Mouse (Mus musculus) urinary bladder, postnatal 36 days (tissue): ENCODE measurements around the gene Dmkn.
A peak's percentile ranks its signal among the peaks of the same experiment; 100 is the strongest.

Source experiments
- DNase-seq, 2 experiments: peaks; one replicate each; pipeline ENCODE4 v3.0.0; 2022; ENCODE audit warnings: low spot score in 2 of 2, mixed read lengths in 1 of 2

The Dmkn gene

DNA sequence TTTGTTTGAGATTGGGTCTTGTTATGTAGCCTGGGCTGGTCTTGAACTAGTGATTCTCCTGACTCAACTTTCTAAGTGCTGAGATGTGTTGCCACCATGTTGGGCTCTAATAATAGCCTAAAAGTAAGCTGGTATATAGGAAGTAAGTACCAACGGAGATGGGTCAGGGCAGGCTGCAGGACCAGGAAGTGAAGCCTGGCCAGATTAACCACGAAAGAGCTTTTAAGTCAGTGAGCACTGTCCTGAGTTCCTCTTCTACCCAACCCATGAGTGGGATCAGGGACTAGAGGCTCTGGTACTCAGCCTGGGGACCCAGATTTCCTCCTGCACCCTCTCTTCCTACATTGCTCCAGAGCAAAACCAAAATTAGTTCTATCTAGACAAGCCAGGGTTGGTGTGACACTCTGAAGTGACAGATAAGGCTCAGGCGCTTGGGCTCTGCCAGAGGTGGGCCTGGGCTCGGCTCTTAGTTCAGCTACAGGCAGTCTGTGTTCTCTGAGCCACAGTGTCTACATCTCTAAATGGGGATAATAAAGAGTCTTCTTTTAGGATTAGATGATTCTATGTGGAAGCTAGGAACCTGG, 1.7 kb upstream of the Dmkn start:
- DNase-seq, result no peak

DNA sequence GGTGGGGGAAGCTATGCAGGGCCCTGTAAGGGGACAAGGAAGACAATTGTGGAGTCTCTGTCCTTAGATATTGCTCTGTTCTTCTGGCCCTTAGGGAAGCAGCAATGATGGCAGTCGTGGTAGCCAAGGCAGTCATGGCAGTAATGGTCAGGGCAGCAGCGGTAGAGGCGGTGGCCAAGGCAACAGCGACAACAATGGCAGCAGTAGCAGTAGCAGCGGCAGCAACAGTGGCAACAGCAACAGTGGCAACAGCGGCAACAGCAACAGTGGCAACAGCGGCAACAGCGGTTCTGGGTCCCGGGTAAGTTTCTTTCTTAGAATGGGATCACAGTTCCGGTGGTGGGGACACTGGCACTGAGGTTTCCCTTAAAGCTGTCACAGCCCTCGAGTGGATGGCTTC, 1.6 kb downstream of the Dmkn start:
- no peak for DNase-seq

DNA sequence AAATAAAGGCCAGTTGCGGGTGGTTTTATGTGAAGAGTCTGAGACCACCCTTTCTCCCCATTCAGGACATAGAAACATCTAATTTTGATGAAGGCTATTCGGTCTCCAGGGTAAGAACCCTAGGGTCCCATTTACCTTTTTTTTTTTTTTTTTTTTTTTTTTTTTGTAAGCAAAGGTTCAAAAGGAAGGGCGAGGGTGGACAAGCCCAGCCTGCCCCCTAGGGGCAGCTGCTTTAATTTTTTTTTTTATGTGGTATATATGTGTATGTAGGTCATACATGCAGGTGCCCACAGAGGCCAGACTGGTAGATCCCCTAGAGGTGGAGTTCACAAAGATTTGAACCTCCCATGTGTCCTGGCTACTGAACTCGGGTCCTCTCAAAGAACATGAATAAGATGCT, 2.9 kb downstream of the Dmkn start:
- no peak for DNase-seq

DNA sequence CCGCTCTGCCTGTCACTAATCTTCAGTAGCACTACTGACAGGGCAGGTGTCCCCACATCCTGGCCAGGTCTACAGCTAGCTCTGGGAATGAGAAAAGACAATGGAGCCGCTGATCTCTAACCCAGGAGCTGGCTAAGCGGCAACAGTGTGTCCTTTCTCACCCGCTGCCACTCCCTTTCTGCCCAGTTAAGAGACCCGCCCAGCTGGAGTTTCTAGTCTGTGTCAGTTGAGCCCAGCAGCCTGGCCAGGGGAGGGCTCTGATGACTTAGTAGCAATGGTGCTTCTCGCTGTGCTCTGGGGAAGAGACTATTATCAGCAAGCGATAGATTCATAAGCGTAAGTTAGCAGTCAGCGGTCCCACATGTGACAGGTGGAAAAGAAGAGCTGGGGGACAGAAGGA, 5.7 kb downstream of the Dmkn start:
- DNase-seq, result peak in 1 of 2 experiments; percentile 48

DNA sequence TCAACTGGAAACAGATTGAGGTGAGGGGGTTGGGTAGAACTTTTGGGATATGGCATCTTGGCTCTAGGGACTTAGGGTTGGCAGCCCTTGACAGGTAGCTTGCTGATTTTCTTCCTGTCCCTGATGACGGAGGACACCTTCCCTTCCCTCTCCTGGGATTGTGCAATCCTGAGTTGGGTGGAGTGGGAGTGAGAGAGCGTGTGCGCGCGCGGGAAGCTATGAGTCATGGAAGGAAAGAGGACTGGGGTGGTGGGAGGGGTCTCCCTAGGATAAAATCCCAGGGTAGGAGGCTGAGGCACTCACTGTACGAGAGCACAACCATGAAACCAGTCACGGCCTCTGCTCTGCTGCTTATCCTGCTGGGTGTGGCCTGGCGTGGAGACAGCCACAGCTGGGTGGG, 12.5 kb downstream of the Dmkn start:
- DNase-seq, result peak; percentile 16 to 22

DNA sequence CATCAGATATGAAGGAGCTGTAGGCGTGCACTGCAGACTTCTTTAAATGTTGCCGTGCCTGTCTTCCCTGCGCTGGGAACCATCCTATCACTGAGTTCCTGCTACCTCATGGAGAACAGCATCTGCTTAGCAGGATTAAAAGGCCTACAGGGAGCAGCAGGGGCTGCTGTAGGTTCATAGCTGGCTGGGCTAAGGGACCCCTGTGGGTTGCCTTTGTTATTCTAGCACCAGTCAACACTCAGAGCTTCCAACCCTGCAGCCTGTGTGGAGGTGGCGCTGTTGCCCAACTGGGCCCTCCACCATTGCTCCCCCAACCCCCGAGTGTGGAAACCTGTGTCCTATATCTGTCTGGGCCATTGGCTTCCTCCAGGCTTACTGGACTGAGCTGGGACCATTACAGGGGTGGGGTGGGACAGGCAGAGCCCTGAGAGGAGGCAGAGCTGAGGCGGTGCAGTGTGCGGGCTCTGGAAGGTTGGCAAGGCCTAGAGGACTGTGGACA, 13.6 kb downstream of the Dmkn start:
- DNase-seq, result no peak

DNA sequence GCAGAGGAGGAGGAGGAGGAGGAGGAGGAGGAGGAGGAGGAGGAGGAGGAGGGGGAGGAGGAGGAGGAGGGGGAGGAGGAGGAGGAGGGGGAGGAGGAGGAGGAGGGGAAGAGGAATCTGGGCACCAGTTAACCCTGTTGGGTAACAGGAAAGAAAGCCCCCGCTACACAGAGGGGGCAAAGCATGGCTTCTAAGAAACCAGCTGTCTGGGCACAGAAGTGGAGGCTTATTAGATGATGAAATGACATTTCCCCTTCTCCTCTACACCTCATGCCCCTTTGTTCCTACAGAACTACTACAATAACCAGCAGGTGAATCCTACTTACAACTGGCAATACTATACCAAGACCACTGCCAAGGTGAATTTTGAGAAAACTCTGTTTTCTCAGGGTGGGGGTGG, 14.4 kb downstream of the Dmkn start:
- DNase-seq, result no peak

DNA sequence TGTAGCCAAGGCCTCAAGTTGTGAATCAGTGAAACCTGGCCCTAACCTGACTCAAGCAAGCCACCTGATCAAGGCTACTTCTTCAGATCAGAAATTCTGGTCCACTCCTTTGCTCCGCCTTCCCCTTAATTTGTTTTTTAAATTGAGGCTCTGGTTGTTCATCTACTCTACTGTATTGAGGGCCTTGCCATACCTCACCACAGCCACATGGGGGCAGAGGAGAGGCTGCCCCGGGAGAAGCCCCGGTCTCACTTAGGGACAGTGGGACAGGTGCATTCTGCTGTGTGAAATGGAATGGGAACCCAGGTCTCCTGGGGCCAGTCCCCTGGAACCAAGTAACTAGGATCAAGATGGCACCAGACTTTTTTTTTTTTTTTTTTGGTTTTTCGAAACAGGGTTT, 18.2 kb downstream of the Dmkn start:
- no peak for DNase-seq

DNA sequence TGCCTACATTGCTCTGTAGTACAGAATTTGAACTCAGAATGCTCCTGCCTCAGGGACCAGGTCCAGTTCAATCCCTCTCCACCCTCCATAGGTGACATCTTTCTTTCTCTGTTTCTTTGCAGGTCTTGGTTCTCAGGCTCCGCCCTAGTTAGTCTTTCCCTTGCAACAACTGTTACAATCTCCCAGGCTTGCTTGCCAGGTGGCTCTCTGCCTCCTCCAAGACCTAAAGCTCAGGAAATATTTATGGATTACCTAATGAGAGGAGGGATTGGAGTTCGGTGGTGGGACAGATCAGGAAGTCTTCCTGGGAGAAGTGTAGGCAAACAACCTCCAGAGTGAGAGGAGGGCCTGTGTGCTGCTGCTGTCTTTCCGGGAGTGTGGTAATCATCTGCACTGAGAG, 19.1 kb downstream of the Dmkn start:
- no peak for DNase-seq

DNA sequence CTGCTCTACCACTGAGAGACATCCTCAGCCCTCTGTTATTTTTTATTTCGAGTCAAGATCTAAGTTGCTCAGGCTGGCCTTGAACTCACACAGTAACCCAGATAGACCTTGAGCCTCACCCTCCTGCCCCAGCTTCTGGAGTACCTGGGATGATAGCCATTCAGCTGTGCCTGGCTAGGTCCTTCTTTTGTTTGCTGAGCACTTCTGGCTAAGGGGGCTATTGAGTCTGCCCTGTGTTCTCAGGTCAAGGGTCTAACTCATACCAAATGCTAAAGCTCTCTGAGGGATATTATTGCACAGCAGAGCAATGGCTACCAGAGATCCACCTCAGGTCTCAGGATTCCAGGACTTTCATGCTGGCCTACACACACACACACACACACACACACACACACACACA, 21.6 kb downstream of the Dmkn start:
- DNase-seq, result no peak

DNA sequence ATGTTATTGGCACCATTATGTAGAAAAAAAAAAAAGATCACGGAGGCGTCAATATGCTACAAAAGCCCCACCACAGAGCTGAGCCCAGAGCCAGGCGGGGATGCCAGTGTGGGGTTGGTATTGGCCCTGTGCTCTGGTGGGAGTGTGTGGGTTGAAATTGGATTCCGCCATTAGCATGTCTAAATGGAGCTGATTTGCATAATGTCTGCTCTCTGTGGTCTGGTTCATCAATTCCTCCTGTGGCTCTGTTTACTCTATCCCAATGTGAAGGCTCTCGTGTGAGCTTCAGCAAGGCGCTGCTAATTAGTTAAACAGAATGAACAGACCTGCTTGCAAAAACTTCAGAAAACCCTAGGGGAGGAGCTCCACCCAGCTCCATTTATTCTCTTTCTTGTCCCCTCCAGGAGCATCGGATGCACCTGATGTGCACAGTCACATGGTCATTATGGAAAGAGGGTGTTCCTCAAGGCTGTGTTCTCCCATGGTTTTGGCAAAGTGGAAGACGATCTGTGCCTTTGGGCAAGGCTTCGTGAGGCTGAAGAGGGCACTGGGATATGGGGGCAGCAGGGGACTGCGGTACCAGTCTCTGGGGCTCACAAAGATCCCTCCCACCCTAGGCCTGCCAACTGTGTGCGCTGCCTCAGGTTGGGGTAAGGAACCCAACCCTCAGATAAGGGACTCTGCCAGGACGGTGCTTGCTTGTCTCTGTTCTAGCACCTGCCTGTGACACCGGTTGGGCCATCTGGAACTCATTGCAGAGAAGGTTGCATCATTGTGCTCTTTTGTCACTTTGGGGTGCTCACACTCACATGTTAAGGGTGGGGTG, 22.4 kb downstream of the Dmkn start:
- no peak for DNase-seq

DNA sequence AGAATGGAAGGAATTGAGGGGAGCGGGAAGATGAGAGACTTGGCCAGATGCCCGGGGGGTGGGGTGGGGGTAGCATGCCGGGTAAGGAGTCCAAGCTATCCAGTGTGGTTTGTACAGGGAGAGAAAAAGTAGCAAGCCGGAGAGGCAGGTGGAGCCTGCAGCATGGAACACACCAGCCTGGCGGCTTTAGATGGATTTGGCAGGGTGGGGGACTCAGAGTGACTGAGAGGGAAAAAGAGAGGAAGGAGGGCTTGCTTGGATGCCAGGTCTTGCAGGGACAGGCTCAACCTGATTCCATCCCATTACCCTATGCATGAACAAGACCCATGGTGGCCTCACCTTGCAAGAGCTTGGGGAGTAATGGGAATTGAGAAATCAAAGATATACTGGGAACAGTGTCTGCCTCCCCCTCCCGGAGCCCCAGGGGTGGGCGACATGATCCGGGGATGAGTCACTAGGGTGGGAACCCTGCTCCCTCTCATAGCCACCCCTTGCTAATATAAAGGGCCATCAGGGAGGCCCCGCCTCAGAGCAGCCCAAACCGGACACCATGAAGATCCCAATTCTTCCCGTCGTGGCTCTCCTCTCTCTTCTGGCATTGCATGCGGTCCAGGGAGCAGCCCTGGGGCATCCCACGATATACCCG, 23.9 kb downstream of the Dmkn start, which contains the start of gene Krtdap:
TSS of gene Krtdap (plus strand) at position 520 of the 646 bp plus-strand sequence.
- no peak for DNase-seq

DNA sequence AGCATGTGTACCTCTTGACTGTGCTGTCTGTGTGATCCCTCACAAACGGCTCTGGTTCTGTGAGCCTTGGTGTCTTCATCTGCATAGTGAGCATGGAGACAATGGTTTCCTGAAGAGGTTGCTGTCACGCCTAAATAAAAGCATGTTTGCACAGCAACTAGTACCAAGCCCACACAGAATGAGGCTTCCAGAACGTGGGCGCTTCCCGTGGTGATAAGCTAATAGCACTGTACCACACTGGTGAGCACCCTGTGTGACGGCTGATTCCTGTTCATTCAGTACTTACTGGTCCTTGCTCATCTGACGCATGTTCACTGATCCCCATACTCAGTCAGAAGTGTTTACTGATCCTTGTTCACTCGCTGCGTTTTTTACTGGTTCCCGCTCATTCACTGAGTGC, 26.6 kb downstream of the Dmkn start:
- DNase-seq, result no peak

DNA sequence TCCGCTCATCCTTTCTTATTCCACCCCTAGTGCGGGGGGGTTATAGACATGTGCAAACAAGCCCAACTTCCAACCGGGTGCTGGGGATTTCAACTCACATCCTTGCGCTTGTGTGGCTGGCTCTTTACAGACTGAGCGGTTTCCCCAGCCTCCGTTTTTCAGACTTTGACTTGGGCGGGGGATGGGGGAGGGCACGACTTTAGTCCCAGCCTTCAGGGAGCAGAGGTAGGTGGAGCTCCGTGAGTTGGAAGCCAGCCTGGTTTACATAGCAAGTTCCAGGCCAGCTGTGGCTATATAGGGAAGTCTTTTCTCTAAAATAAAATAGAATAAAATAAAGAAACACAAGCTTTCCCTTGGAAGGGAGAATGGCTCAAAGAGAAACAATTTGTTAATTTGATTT, 28.4 kb downstream of the Dmkn start:
- no peak for DNase-seq

DNA sequence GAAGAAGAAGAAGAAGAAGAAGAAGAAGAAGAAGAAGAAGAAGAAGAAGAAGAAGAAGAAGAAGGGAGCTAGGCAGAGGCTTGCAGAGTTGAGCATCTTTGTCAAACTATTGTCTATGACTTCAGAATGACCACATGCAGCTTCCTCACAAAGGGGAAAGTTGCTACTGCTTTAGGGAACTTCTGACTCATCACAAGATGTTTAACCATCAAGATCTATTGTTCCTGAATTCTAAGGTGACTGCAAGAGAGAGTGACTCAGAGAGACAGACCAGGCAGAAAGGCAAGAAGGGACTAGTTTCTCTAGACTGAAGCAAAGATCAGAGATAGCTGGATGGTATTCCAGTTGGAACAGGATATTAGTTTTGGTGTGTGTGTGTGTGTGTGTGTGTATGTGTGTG, 31.4 kb downstream of the Dmkn start:
- no peak for DNase-seq

DNA sequence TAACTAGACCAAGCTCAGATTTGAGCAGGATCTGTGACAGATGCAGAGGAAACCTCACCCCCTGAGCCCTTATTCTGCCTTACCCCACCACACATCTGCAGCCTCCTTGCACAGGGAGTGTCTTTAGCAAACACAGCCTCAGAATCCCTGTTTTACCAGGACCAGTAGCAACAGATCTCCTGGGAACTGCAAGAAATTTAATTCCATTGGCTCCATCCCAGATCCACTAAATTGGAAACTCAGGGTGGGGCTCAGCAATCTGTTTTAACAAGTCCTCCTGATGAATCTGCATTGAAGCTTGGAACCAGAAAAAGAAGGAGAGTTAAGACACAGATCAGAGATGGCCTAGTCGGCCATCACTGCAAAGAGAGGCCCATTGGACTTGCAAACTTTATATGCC, 33.2 kb downstream of the Dmkn start:
- no peak for DNase-seq

DNA sequence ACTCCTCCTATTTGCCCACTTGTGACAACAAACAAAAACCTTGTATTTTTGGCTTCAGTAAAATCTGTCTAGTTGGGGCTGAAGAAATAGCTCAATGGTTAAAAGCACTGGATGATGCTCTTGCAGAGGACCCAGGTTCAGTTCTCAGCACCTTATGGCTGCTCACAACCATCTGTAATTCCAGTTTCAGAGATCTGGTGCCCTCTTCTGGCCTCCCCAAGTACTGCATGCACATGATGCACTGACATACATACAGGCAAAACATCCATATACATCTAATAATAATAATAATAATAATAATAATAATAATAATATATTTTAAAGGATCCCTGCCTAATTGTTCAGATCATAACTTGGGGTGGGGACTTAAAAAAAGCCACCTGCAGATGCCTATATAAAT, 37.1 kb downstream of the Dmkn start:
- DNase-seq, result no peak

DNA sequence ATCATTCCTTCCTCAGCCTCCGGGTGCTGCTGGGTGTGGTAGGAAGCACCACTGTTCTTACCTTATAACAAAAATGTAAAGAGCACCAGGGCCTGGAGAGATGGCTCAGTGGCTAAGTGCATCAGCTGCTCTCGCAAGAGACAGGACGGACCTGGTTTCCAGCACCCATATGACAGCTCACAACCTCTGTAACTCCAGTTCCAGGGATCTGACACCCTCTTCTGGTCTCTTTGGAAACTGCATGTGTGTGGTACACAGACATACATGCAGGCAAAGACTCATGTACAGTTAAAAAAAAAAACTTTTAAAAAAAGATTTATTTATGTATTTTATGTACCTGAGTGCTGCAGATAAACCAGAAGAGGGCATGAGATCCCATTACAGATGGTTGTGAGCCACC, 39.7 kb downstream of the Dmkn start:
- DNase-seq, result no peak

DNA sequence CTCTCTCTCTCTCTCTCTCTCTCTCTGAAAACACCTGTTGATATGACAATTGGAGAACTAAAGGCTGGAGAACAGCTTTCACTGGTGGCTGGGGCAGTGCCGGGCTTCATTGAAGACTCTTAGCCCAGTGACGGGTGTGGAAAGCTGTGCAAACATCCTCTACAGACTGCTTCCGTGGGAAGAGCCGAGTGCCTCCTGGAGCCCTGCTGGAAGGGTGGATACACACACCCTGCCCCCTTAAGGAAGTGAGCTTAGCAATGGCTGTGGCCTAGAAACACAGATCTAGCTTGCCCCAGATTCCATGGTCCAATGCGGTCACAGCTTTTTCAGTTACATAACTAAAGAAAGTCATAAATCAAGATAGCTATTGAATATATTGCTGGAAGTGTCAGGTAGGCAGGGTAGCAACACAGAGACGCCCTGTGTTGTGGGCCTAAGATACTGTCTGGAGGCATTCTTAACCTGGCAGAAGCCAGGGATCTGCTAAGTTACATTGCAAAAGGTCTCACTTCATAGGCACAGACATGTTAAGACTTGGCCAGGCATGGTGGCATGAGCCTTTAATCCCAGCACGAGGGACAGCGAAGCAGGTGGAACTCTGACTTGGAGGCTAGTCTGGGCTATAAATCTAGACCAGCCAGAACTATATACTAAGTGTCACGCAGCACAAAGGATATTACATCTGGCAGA, 40.6 kb downstream of the Dmkn start:
- DNase-seq, result peak in 1 of 2 experiments; percentile 22

DNA sequence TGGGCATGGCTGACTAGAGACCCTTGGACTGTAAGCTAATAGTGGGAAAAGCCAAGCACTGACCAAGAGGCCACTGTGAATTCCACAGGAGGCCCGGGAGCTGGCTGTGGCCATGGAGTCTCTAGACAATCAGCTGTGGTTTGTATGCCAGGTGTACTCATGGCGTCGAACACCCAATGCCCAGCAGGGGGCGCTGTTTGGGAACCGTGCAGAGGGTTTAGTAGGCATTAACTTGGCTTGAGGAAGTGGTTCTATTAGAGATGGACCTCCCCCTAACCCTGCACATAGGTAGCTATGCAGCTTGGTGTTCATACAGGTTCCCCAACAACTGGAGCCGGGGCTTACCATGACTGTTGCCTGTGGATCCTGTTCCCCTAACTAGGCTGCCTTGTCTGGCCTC, 42.4 kb downstream of the Dmkn start:
- DNase-seq, result no peak

DNA sequence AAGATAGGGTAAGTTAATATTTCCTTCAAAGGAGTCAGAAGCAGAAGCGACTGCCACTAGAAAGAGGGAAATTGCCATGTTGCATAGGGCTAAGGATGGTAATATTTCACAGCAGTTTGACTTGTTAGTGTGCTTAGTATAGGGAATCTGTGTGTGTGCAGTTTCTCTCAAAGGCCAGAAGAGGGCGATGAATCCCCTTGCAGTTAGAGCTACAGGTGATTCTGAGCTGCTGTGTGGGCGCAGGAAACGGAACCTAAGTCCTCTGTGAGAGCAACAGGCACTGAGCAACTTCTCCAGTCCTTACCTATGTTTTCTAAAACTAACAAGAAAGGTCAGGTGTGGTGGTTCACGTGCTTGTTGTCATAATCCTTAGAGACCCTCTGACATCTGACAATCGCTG, 46.8 kb downstream of the Dmkn start:
- DNase-seq, result no peak

DNA sequence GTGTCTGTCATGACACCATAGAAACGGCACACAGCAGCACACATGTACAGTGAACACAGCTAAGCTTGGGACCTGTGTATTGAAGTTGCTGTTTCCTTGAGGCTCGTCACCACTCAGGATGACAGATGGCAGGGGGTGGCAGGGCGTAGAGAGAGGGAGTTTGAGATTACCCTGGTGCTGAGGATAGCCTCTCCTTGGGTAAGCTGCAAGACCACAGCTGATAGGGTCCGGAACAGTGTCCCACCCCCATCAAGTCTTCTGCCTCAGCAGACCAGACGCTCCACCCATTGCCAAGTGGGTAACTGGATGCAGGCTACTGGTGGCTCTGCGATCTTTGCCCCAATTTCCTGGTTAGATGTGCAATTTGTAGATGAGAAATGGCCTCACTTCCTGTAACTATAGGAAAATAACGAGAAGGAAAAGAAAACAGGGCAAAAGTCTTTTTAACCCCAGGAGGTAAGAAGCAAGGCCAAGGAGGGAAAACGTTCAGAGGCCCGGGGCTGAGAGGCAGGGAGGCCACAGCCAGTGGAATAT, 48.3 kb downstream of the Dmkn start:
- peak in 1 of 2 experiments; percentile 12 for DNase-seq
